15 mouse cellular contexts compared by ENCODE assay signal in the genomic region with DNA sequence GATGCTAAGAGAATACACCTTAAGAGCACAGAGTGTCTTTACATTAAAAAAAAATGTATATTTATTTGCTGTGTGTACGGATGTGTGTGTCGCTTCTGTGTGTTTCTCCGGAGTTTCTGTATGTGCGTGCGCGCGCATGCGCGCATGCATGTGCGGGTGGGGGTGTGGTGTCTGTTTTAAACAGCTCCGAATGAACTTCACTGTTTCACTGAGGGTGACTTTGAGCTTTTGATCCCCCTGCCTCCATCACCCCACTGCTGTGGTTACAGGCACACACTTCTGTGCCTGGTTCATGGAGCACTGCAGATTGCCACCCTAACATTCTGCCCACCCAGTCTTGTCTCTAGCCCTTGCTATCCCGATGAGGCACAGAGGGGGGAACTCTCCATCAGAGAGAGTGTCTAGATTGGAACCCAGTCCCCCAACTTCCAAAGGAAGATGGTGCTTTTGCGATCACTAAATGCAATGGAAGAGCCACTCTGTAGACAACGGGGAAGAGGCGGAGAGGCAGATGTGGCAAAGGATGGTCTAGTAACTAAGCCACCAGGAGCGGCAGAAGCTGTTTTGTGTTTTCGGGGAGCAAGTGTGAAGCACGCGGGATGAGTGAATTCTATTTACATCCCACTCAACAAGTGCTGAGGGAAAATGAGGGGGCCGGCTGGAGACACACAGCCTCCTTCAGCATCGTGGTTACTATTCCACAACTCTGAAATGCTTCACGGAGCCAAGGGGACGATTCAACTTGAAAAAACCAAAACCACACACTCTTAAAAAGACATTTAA. TPM values are rescaled to one million over a fixed set of nuclear protein-coding genes. Genes with fewer than 3 reads are reported as not detected.
DNase-seq lines count a peak whose midpoint lies in the region; TF ChIP-seq lines count a peak whose summit lies in the region.
"Had no signal": no experiment of that assay in that cellular context is flagged by ENCODE, and none has a peak within 500 bp of the region (broad histone marks: within the 10 kb centered on the region; RNA-seq: fewer than 3 reads in every experiment).

No protein-coding gene starts in this region.

- peak; percentile 59 for DNase-seq in ZHBTc4 (ENCODE audit: low read depth, low spot score)
- DNase-seq in layer of hippocampus, adult 8-10 months (ENCODE audit: low spot score in 2 of 2) = peak; percentile 52 to 58
- peak; percentile 44 to 69 for DNase-seq in left cerebral cortex, postnatal 36 days (ENCODE audit: low spot score in 2 of 2)
- no peak for DNase-seq in cerebellum, adult 9-11 months
- no peak for DNase-seq in lung, postnatal 4 days
- DNase-seq in spleen, adult 18-20 months = no peak
- DNase-seq: cerebellum, postnatal 10 days; heart, postnatal 36 days; thymus, postnatal 4 days had no signal

- H3K4me3 ChIP-seq in E14TG2a.4 (replicated peaks; ENCODE audit: low read length) = peak overlapping the region; percentile 57
- H3K4me3 ChIP-seq: erythroblast, embryonic 14.5 days; heart, embryonic 10.5 days; kidney, embryonic 15.5 days; limb, embryonic 12.5 days; midbrain, embryonic 12.5 days had no signal

- no peaks in the 10 kb centered on the region for H3K9me3 ChIP-seq in E14TG2a.4 (ENCODE audit: low read length)
- H3K9me3 ChIP-seq: heart, embryonic 10.5 days; kidney, embryonic 15.5 days; limb, embryonic 12.5 days; midbrain, embryonic 12.5 days had no signal

- TF ChIP-seq CTCF in E14TG2a.4 (conservative IDR thresholded peaks at IDR 0.05; ENCODE audit: low read length) = no peak

- H3K4me1 ChIP-seq in E14TG2a.4 (replicated peaks; ENCODE audit: low read depth, low read length) = peaks cover 39% of the 10 kb centered on the region
- H3K4me1 ChIP-seq: heart, embryonic 10.5 days; kidney, embryonic 15.5 days; midbrain, embryonic 12.5 days had no signal

- intact Hi-C loops in left cerebral cortex, postnatal 36 days (cut with DNase I) = loop anchor here (5.0 kb wide), 3 partner anchors 51 to 204 kb away; no protein-coding TSS in a partner anchor

- H3K36me3 ChIP-seq in E14TG2a.4 (ENCODE audit: insufficient read depth, low read length) = no peaks in the 10 kb centered on the region
- H3K36me3 ChIP-seq: heart, embryonic 10.5 days; kidney, embryonic 15.5 days; limb, embryonic 12.5 days; midbrain, embryonic 12.5 days had no signal

- peaks cover 11% of the 10 kb centered on the region for H3K27me3 ChIP-seq in E14TG2a.4 (ENCODE audit: insufficient read depth, low read length)
- H3K27me3 ChIP-seq: kidney, embryonic 15.5 days; limb, embryonic 12.5 days; midbrain, embryonic 12.5 days had no signal

RNA-seq across cellular contexts. Expression of a gene that starts 7.1 kb away (rescaled TPM):
- 10 to 100 TPM; 39.1 to 47.8 (median 45.7) TPM for total RNA-seq in layer of hippocampus, adult 8-10 months (2022)
- total RNA-seq in left cerebral cortex, postnatal 36 days (2021) = 10 to 100 TPM; 32.2 to 39.2 TPM

Comparison
In these comparisons a context has a peak if more than half of its experiments do, and no peak if none do; other contexts are left out.
1. DNase-seq: peak in ZHBTc4 (single experiment), layer of hippocampus, adult 8-10 months (2 of 2) and left cerebral cortex, postnatal 36 days (2 of 2); none in cerebellum, adult 9-11 months (single experiment), lung, postnatal 4 days (0 of 2) and spleen, adult 18-20 months (0 of 2).